Mouse (Mus musculus) heart, adult 8-10 months (tissue): Measurements from ENCODE around the gene Ece1. TPM values are rescaled to one million over a fixed set of nuclear protein-coding genes. Genes with fewer than 3 reads are reported as not detected.
A peak's percentile ranks its signal among the peaks of the same experiment; 100 is the strongest.
"Not testable (repeated sequence)": the region's sequence is repeated elsewhere in the genome, so short reads cannot be mapped to it uniquely, and the experiment has no call there.

Experiments
- DNase-seq: peaks from one replicate; pipeline ENCODE4 v3.0.0; 2022; ENCODE audit warnings: low spot score
- total RNA-seq, 4 experiments: library from RNA; stranded (reverse); gene quantifications; 2 replicates each; pipeline ENCODE4 v1.2.4; 2022

Gene Ece1
- total RNA-seq, 4 experiments from 2014 or later: 101 to 124 (median 116) TPM

GRCm38 (mm10) chr4:137941131-137941844 lies 79.3 kb downstream of the Ece1 start:
- DNase-seq: no peak

GRCm38 (mm10) chr4:137941871-137942781 lies 80.1 kb downstream of the Ece1 start:
- DNase-seq: peak; percentile 74

- DNase-seq: no peak
Observed at GRCm38 (mm10) chr4:137942782-137943486, 80.9 kb downstream of the Ece1 start.

GRCm38 (mm10) chr4:137943540-137943939 lies 81.5 kb downstream of the Ece1 start:
- peak; percentile 48 for DNase-seq

GRCm38 (mm10) chr4:137945376-137945775 lies 83.3 kb downstream of the Ece1 start:
- no peak for DNase-seq

GRCm38 (mm10) chr4:137946419-137946818 lies 84.4 kb downstream of the Ece1 start:
- no peak for DNase-seq

- DNase-seq: peak; percentile 77
Observed at GRCm38 (mm10) chr4:137952840-137953239, 90.8 kb downstream of the Ece1 start.

GRCm38 (mm10) chr4:137954184-137954583 lies 92.1 kb downstream of the Ece1 start:
- no peak for DNase-seq

GRCm38 (mm10) chr4:137954926-137955396 lies 92.9 kb downstream of the Ece1 start:
- peak; percentile 75 for DNase-seq

GRCm38 (mm10) chr4:137956260-137956659 lies 94.2 kb downstream of the Ece1 start:
- DNase-seq: no peak

- no peak for DNase-seq
Observed at GRCm38 (mm10) chr4:137959889-137960665, 98.0 kb downstream of the Ece1 start.

- DNase-seq: no peak
Observed at GRCm38 (mm10) chr4:137960757-137961156, 98.7 kb downstream of the Ece1 start.

GRCm38 (mm10) chr4:137962643-137963350 lies 100.8 kb downstream of the Ece1 start:
- DNase-seq: no peak

- no peak for DNase-seq
Observed at GRCm38 (mm10) chr4:137963431-137963830, 101.4 kb downstream of the Ece1 start.

GRCm38 (mm10) chr4:137963881-137964584 lies 102.0 kb downstream of the Ece1 start:
- DNase-seq: peak; percentile 84

- DNase-seq: no peak
Observed at GRCm38 (mm10) chr4:137964585-137964930, 102.5 kb downstream of the Ece1 start.

- DNase-seq: peak; percentile 72
Observed at GRCm38 (mm10) chr4:137968203-137968602, 106.2 kb downstream of the Ece1 start.

- not testable (repeated sequence) for DNase-seq
Observed at GRCm38 (mm10) chr4:137970623-137971199, 108.7 kb downstream of the Ece1 start.

- DNase-seq: not testable (repeated sequence)
Observed at GRCm38 (mm10) chr4:137974856-137975432, 112.9 kb downstream of the Ece1 start.
